In genomic region chr6:41558271-41558670, GRCm38 (mm10) we compare ENCODE assay signal across 16 mouse cellular contexts. TPM values are rescaled to one million over a fixed set of nuclear protein-coding genes. Genes with fewer than 3 reads are reported as not detected.
DNase-seq lines count a peak whose midpoint lies in the region; ATAC-seq lines count a peak whose summit lies in the region.
"Had no signal": no experiment of that assay in that cellular context is flagged by ENCODE, and none has a peak within 500 bp of the region (broad histone marks: within the 10 kb centered on the region; RNA-seq: fewer than 3 reads in every experiment).

No protein-coding gene starts in this region.

- no peak overlapping the region for H3K4me3 ChIP-seq in hindbrain, embryonic 11.5 days (ENCODE audit: low read depth, low read length)
- H3K4me3 ChIP-seq in intestine, embryonic 16.5 days (ENCODE audit: low read length) = no peak overlapping the region
- H3K4me3 ChIP-seq: limb, embryonic 12.5 days; neural tube, embryonic 15.5 days had no signal

- no peaks in the 10 kb centered on the region for H3K4me1 ChIP-seq in hindbrain, embryonic 11.5 days (replicated peaks; ENCODE audit: control insufficient read depth, insufficient read depth, low read length)
- no peaks in the 10 kb centered on the region for H3K4me1 ChIP-seq in intestine, embryonic 16.5 days (ENCODE audit: control insufficient read depth, insufficient read depth, low read length)
- H3K4me1 ChIP-seq: limb, embryonic 12.5 days; neural tube, embryonic 15.5 days had no signal

- H3K36me3 ChIP-seq in splenic B cell, adult 2 months (ENCODE audit: control insufficient read depth, insufficient read depth, low read length, poor library complexity, severe bottlenecking) = no peaks in the 10 kb centered on the region
- H3K36me3 ChIP-seq in hindbrain, embryonic 11.5 days (ENCODE audit: control insufficient read depth, insufficient read depth, low read length) = no peaks in the 10 kb centered on the region
- no peaks in the 10 kb centered on the region for H3K36me3 ChIP-seq in intestine, embryonic 16.5 days (ENCODE audit: control insufficient read depth, insufficient read depth, low read length)
- H3K36me3 ChIP-seq: limb, embryonic 12.5 days; neural tube, embryonic 15.5 days had no signal

- H3K4me2 ChIP-seq in hindbrain, embryonic 11.5 days (replicated peaks; ENCODE audit: low read depth, low read length) = no peak overlapping the region
- no peak overlapping the region for H3K4me2 ChIP-seq in intestine, embryonic 16.5 days (ENCODE audit: low read depth, low read length)
- H3K4me2 ChIP-seq: limb, embryonic 12.5 days; lung, embryonic 14.5 days; neural tube, embryonic 15.5 days had no signal

- peak; percentile 40 for DNase-seq in 3T3-L1 (ENCODE audit: low read depth, low spot score)
- DNase-seq in CD4-positive helper T cell, adult 2 months (ENCODE audit: low read depth, low spot score) = peak; percentile 80
- DNase-seq in brain, adult 2 months (ENCODE audit: low read depth, low spot score) = peak; percentile 53
- peak; percentile 22 for DNase-seq in splenic B cell, adult 2 months (ENCODE audit: low read depth, low spot score)
- no peak for DNase-seq in hindbrain, embryonic 11.5 days (ENCODE audit: low spot score)
- DNase-seq in kidney, adult 11 months = no peak
- DNase-seq: heart, postnatal 14 days; kidney, adult 2 months; layer of hippocampus, adult 9-11 months; lung, embryonic 14.5 days; midbrain, embryonic 14.5 days; right cerebral cortex, postnatal 25 days had no signal

- no peak overlapping the region for H3K9ac ChIP-seq in hindbrain, embryonic 11.5 days (ENCODE audit: low read depth, low read length)
- H3K9ac ChIP-seq in intestine, embryonic 16.5 days (ENCODE audit: low read depth, low read length) = no peak overlapping the region
- H3K9ac ChIP-seq: limb, embryonic 12.5 days; lung, embryonic 14.5 days; neural tube, embryonic 15.5 days had no signal

- whole genome bisulfite sequencing in hindbrain, embryonic 11.5 days = 71% methylated on average over 2 of the region's 2 CpGs
- 41% methylated on average over 2 of the region's 2 CpGs for WGBS in intestine, embryonic 16.5 days

- no peak for ATAC-seq in cerebellum, adult (ENCODE audit: insufficient number of reproducible peaks, low FRiP score, low TSS enrichment)
- ATAC-seq in hindbrain, embryonic 11.5 days (ENCODE audit: low FRiP score) = no peak
- no peak for ATAC-seq in intestine, embryonic 16.5 days

- H3K9me3 ChIP-seq in hindbrain, embryonic 11.5 days (ENCODE audit: control insufficient read depth, low read length) = no peaks in the 10 kb centered on the region
- no peaks in the 10 kb centered on the region for H3K9me3 ChIP-seq in intestine, embryonic 16.5 days (ENCODE audit: control insufficient read depth, low read length)
- H3K9me3 ChIP-seq: limb, embryonic 12.5 days; neural tube, embryonic 15.5 days had no signal

- no peaks in the 10 kb centered on the region for H3K27me3 ChIP-seq in splenic B cell, adult 2 months (ENCODE audit: control insufficient read depth, insufficient read depth, low read length, poor library complexity, severe bottlenecking)
- H3K27me3 ChIP-seq in hindbrain, embryonic 11.5 days (ENCODE audit: control insufficient read depth, insufficient read depth, low read length) = no peaks in the 10 kb centered on the region
- H3K27me3 ChIP-seq in intestine, embryonic 16.5 days (replicated peaks; ENCODE audit: control insufficient read depth, insufficient read depth, low read length) = no peaks in the 10 kb centered on the region
- H3K27me3 ChIP-seq: limb, embryonic 12.5 days; neural tube, embryonic 15.5 days had no signal

- no peak overlapping the region for H3K27ac ChIP-seq in hindbrain, embryonic 11.5 days (ENCODE audit: low read depth, low read length)
- H3K27ac ChIP-seq in intestine, embryonic 16.5 days (ENCODE audit: low read length) = no peak overlapping the region
- H3K27ac ChIP-seq: limb, embryonic 12.5 days; neural tube, embryonic 15.5 days had no signal

RNA-seq across cellular contexts. Expression of gene Prss2, which starts 36.7 kb away (rescaled TPM):
- polyA plus RNA-seq in hindbrain, embryonic 11.5 days (2014; fragmentation: Nextera tagmentation; extraction: Ambion mirVana) = not detected in 2 replicates
- polyA plus RNA-seq in intestine, embryonic 16.5 days (2015; fragmentation: Nextera tagmentation; extraction: Ambion mirVana) = 141 and 217 TPM in 2 replicates
- polyA plus RNA-seq: kidney, adult 2 months; limb, embryonic 12.5 days; lung, embryonic 14.5 days; midbrain, embryonic 14.5 days; neural tube, embryonic 15.5 days had no signal

RNA-seq across cellular contexts. Expression of gene Ephb6, which starts 47.0 kb away (rescaled TPM):
- polyA plus RNA-seq in hindbrain, embryonic 11.5 days (2014; fragmentation: Nextera tagmentation; extraction: Ambion mirVana) = 8.8 and 8.9 TPM in 2 replicates
- 6.6 and 7.4 TPM in 2 replicates for polyA plus RNA-seq in intestine, embryonic 16.5 days (2015; fragmentation: Nextera tagmentation; extraction: Ambion mirVana)

Comparison
In these comparisons a context has a peak if more than half of its experiments do, and no peak if none do; other contexts are left out.
1. DNase-seq: peak in 3T3-L1 (single experiment), CD4-positive helper T cell, adult 2 months (single experiment), brain, adult 2 months (single experiment) and splenic B cell, adult 2 months (single experiment); none in hindbrain, embryonic 11.5 days (single experiment) and kidney, adult 11 months (single experiment).
2. RNA of gene Prss2, which starts 36.7 kb away (polyA plus RNA-seq): 141 to 217 TPM in intestine, embryonic 16.5 days; not detected in hindbrain, embryonic 11.5 days; every median in the first group is over 100 times any median in the second.